Mouse (Mus musculus) forebrain, embryonic 10.5 days (tissue): ENCODE data around the gene Snrpg. TPM values are rescaled to one million over a fixed set of nuclear protein-coding genes. Genes with fewer than 3 reads are reported as not detected.
"Not testable (repeated sequence)": the region's sequence is repeated elsewhere in the genome, so short reads cannot be mapped to it uniquely, and the experiment has no call there.

Experiments used
- DNase-seq: peaks from one replicate; pipeline ENCODE4 v3.0.0-alpha.2; 2017; ENCODE audit warnings: low spot score; ENCODE audit errors: extremely low spot score
- H3K27ac ChIP-seq: fragments of 300-500 bp; sonication (generic); 2 replicates; pipeline ENCODE4 v1.5.1; 2016; ENCODE audit warnings: mild to moderate bottlenecking
- H3K27me3 ChIP-seq: fragments of 300-500 bp; sonication (generic); 2 replicates; pipeline ENCODE4 v1.6.1; 2016; ENCODE audit warnings: mild to moderate bottlenecking; ENCODE audit not compliant: poor library complexity, severe bottlenecking
- H3K36me3 ChIP-seq: fragments of 300-500 bp; sonication (generic); replicated peaks from 2 replicates; pipeline ENCODE4 v1.6.1; 2016; ENCODE audit warnings: mild to moderate bottlenecking, moderate library complexity
- H3K4me1 ChIP-seq: fragments of 300-500 bp; sonication (generic); 2 replicates; pipeline ENCODE4 v1.6.1; 2016
- H3K4me3 ChIP-seq: fragments of 300-500 bp; sonication (generic); 2 replicates; pipeline ENCODE4 v1.5.1; 2016; ENCODE audit warnings: mild to moderate bottlenecking, moderate library complexity
- H3K9me3 ChIP-seq: fragments of 300-500 bp; sonication (generic); 2 replicates; pipeline ENCODE4 v1.6.1; 2016; ENCODE audit warnings: mild to moderate bottlenecking, moderate library complexity
- WGBS: fragments of 180-500 bp; shearing (Covaris S2); methylation state at CpG from one replicate; pipeline ENCODE4 v1.1.7; 2016; 5-methylcytosine and 5-hydroxymethylcytosine counted together
- polyA plus RNA-seq: library from polyadenylated mRNA; unstranded; fragments of >200 nt; fragmentation: Nextera tagmentation; extraction: Ambion mirVana; gene quantifications from 2 replicates; pipeline ENCODE4 v1.2.1, GENCODE M21; 2016

Gene Snrpg
- polyA plus RNA-seq, result 939 and 953 TPM in 2 replicates

DNA sequence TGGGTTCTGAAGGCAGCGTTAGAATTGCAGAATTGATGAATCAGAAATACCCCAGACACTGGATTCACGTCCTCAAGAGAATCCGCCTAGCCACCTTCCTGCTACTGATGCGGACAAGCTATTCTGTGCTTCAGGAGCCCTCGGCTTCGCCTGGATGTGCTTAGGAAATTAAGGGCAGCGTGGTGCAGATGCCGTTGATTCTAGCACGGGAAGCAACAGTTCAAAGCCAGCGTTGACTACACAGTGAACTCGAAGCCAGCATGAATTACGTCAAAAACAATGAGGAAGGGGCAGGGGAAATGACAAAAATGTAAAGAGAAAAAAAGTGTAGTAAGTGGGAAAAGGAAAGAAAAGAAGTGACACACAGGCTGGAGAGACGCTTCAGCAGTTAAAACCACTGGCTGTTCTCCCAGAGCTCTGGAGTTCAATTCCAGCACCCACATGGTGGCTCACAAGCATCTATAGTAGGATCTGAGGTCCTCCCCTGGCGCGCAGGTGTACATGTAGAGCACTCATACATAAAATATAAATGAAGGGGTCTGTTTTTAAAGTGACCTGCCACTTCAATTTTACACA is at the start of gene Snrpg:
Gene Snrpg (plus strand): TSS at position 541 of the 576 bp plus-strand sequence.
- 22% methylated on average over 15 of the region's 15 CpGs for WGBS
- Histone ChIP-seq H3K4me3 (peak within 1 kb of the TSS; percentile 96), H3K9me3 (no peaks in the 10 kb centered on the region), H3K36me3 (peaks cover 59% of the 10 kb centered on the region), H3K4me1 (peaks cover 40% of the 10 kb centered on the region), H3K27me3 (no peaks in the 10 kb centered on the region), H3K27ac (peak within 1 kb of the TSS; percentile 95)
- DNase-seq, result peak; percentile 31

DNA sequence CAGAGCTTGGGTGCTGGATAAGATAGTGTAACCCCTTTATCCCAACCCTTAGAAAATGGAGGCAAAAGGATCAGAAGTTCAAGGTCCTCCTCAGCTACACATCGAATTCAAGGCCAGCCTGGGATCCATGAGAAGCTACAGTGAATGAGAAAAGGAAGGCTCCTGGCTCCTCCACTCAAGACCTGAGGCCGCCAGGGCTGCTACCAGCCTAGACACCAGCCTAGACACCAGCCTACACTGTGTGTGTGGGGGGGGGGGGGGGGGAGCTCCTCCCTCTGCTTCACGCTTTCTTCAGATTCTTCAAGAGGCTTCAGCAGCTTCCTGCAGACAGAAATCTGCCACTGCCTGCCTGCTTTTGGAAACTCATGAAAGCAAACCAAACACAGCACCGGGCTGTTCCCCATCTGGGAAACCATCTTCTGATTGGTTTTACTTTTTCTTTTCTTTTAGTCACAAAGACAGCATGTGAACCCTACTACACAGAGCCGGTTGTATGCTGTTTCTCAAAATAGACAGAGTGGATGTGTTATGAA is 49.0 kb upstream of the Snrpg start:
- 94% methylated on average over 5 of the region's 5 CpGs for WGBS
- Histone ChIP-seq H3K27ac (no peak overlapping the region), H3K4me1 (no peaks in the 10 kb centered on the region), H3K36me3 (no peaks in the 10 kb centered on the region), H3K4me3 (no peak overlapping the region), H3K27me3 (no peaks in the 10 kb centered on the region), H3K9me3 (no peaks in the 10 kb centered on the region)
- no peak for DNase-seq

- no peaks in the 10 kb centered on the region for H3K9me3 ChIP-seq
- H3K27me3 ChIP-seq, result no peaks in the 10 kb centered on the region
- no peak for DNase-seq
- 92% methylated on average over 9 of the region's 9 CpGs for WGBS
- no peak overlapping the region for H3K4me3 ChIP-seq
- H3K4me1 ChIP-seq, result no peaks in the 10 kb centered on the region
- H3K27ac ChIP-seq, result no peak overlapping the region
- H3K36me3 ChIP-seq, result no peaks in the 10 kb centered on the region
These were observed 48.1 kb upstream of the Snrpg start for GRCm38 (mm10) chr6:86322991-86323390.

GRCm38 (mm10) chr6:86324400-86324799 is 46.7 kb upstream of the Snrpg start:
- no peaks in the 10 kb centered on the region for H3K36me3 ChIP-seq
- no peaks in the 10 kb centered on the region for H3K9me3 ChIP-seq
- no peak for DNase-seq
- no peak overlapping the region for H3K4me3 ChIP-seq
- no peaks in the 10 kb centered on the region for H3K27me3 ChIP-seq
- WGBS, result 86% methylated on average over 3 of the region's 3 CpGs
- H3K4me1 ChIP-seq, result peaks cover 5% of the 10 kb centered on the region; the same call in 1 of the 2 replicates
- no peak overlapping the region for H3K27ac ChIP-seq

DNA sequence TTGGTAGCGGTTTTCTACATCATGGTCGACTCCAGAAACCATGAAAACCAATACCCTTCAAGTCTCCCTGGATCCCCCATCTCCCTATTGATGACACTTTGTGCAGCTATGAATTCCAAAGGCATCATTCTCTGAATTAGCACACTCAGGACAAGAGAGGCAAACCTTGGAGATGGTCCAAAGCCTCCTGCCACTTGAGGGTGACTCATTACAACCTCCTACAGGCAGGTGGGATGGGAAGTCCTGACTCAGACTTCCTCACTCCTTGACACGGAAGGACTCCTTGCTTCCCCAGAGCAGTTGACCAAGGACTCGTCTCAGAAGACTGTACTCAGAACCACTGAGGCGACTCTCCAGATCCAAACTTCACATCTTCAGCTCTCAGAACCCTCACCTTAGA is 45.5 kb upstream of the Snrpg start:
- Histone ChIP-seq H3K4me3 (no peak overlapping the region), H3K36me3 (no peaks in the 10 kb centered on the region), H3K27ac (no peak overlapping the region), H3K27me3 (no peaks in the 10 kb centered on the region), H3K4me1 (peaks cover 5% of the 10 kb centered on the region; the same call in 1 of the 2 replicates), H3K9me3 (no peaks in the 10 kb centered on the region)
- no peak for DNase-seq
- 92% methylated on average over 5 of the region's 5 CpGs for WGBS

GRCm38 (mm10) chr6:86326866-86327265 is 44.2 kb upstream of the Snrpg start:
- H3K27ac ChIP-seq, result no peak overlapping the region
- no peak for DNase-seq
- H3K4me3 ChIP-seq, result no peak overlapping the region
- 94% methylated on average over 18 of the region's 18 CpGs for WGBS
- H3K36me3 ChIP-seq, result no peaks in the 10 kb centered on the region
- no peaks in the 10 kb centered on the region for H3K27me3 ChIP-seq
- H3K9me3 ChIP-seq, result peaks cover 6% of the 10 kb centered on the region; the same call in 1 of the 2 replicates
- peaks cover 5% of the 10 kb centered on the region; the same call in 1 of the 2 replicates for H3K4me1 ChIP-seq

DNA sequence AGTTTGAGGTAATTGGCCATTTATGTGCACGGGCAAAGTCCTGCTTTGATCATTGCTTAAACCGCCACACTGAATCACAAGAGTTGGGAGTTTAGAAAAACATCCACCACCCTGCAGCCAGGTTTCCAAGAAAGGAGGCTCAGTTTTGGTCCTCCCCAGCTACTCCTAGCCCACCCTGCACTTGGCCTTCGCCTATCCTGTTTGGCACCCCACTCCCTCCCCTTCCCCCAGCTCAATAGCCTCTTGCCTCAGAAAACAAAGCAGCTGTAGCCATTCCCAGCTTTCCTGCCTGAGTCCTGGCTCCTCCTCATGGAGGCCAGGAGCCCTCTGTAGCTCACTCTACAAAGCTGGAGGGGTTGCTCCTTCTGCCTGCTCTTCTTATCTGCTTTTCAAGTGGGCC is 42.7 kb upstream of the Snrpg start:
- Histone ChIP-seq H3K9me3 (peaks cover 6% of the 10 kb centered on the region; the same call in 1 of the 2 replicates), H3K4me1 (peaks cover 5% of the 10 kb centered on the region; the same call in 1 of the 2 replicates), H3K36me3 (no peaks in the 10 kb centered on the region), H3K4me3 (no peak overlapping the region), H3K27ac (0 out of 2 replicates have a peak overlapping the region, but pooled peaks have one; percentile 51), H3K27me3 (no peaks in the 10 kb centered on the region)
- DNase-seq, result no peak
- 87% methylated on average over 3 of the region's 3 CpGs for WGBS

DNA sequence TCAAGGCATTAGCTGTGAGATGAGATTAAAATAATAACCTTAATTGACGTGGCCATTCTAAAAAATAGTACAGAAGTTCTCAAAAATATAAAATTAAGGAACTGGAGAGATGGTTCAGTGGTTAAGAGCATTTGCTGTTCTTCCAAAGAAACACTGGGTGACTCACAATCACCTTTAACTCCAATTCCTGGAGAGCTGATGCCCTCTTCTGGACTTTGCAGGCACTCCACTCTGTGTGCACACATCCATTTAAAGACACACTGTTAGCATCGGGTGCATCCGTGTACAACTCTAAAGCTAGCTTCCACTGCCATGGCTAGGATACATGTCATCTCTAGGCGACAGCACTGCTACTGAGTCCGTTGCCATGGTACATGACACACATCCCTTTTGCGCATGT is 41.2 kb upstream of the Snrpg start:
- Histone ChIP-seq H3K9me3 (peaks cover 6% of the 10 kb centered on the region; the same call in 1 of the 2 replicates), H3K4me1 (peaks cover 5% of the 10 kb centered on the region; the same call in 1 of the 2 replicates), H3K27me3 (no peaks in the 10 kb centered on the region), H3K27ac (no peak overlapping the region), H3K36me3 (no peaks in the 10 kb centered on the region), H3K4me3 (no peak overlapping the region)
- no peak for DNase-seq
- 91% methylated on average over 6 of the region's 6 CpGs for WGBS

DNA sequence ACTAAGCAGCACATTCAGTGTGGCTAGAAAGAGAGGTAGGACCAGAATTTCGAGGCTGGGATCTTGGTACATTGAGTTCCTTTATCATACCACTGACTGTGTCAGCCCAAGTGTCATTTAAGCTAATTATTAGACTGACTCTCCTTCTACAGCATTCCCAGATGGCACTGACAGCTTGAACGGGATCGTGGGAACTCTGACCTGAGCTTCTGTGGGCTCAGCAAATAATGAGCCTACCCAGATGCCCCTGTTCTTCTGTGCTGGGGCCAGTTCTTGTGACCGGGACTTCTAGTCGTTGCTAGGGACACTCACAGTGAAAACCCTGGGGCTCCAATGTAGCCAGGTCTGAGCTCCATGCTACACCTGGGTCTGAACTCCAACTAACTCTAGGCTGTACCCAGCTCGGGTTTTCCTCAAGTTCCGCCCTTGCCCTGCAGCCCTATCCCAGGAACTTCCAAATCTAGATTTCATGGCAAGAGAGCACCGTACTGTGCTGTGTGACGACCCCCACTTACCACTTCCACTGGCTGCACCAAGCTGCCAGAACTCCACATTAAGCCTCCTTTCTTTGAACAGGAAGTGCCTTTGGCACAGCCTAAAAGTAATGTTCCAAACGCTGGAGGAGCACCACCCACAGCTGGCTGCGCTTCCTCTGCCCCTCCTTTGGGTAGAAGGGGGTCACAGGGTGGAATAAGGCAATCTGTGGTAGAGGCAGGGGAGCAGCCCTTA is 35.8 kb upstream of the Snrpg start:
- H3K9me3 ChIP-seq, result peaks cover 11% of the 10 kb centered on the region
- H3K27ac ChIP-seq, result no peak overlapping the region
- 79% methylated on average over 11 of the region's 11 CpGs for WGBS
- no peaks in the 10 kb centered on the region for H3K36me3 ChIP-seq
- H3K4me1 ChIP-seq, result no peaks in the 10 kb centered on the region
- no peak overlapping the region for H3K4me3 ChIP-seq
- no peak for DNase-seq
- no peaks in the 10 kb centered on the region for H3K27me3 ChIP-seq

DNA sequence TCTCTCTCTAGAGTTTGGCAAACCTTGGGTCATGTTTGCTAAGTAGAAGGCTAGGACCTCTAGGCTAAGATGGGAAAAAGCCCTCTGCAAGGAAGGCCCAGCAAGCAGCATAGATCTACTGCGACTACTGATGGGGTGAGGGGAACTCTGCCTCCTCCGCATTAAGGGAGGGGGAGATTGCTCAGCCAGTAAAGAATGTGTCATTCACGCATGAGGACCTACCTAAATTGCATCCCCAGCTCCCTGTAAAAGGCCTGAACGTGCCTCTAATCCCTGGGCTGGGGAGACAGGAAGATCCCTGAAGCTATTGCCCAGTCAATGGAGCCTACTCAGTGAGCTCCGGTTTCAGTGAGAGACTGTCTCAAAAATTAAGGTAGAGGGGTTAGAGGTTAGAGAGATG is 35.2 kb upstream of the Snrpg start:
- Histone ChIP-seq H3K27ac (no peak overlapping the region), H3K4me1 (no peaks in the 10 kb centered on the region), H3K36me3 (no peaks in the 10 kb centered on the region), H3K4me3 (no peak overlapping the region), H3K9me3 (peaks cover 11% of the 10 kb centered on the region), H3K27me3 (no peaks in the 10 kb centered on the region)
- DNase-seq, result no peak
- WGBS, result 73% methylated on average over 5 of the region's 5 CpGs

GRCm38 (mm10) chr6:86336340-86336739 is 34.8 kb upstream of the Snrpg start:
- not testable (repeated sequence) for H3K27me3 ChIP-seq, H3K27ac ChIP-seq, H3K4me1 ChIP-seq, H3K4me3 ChIP-seq, DNase-seq, H3K9me3 ChIP-seq, H3K36me3 ChIP-seq
- 87% methylated on average over 4 of the region's 4 CpGs for WGBS

GRCm38 (mm10) chr6:86343656-86344055 is 27.4 kb upstream of the Snrpg start:
- H3K9me3 ChIP-seq, result no peaks in the 10 kb centered on the region
- peak; percentile 20 for DNase-seq
- H3K4me3 ChIP-seq, result peak overlapping the region; percentile 23
- H3K4me1 ChIP-seq, result peaks cover 14% of the 10 kb centered on the region
- H3K27ac ChIP-seq, result peak overlapping the region; percentile 45
- 14% methylated on average over 7 of the region's 7 CpGs for WGBS
- no peaks in the 10 kb centered on the region for H3K36me3 ChIP-seq
- H3K27me3 ChIP-seq, result no peaks in the 10 kb centered on the region

DNA sequence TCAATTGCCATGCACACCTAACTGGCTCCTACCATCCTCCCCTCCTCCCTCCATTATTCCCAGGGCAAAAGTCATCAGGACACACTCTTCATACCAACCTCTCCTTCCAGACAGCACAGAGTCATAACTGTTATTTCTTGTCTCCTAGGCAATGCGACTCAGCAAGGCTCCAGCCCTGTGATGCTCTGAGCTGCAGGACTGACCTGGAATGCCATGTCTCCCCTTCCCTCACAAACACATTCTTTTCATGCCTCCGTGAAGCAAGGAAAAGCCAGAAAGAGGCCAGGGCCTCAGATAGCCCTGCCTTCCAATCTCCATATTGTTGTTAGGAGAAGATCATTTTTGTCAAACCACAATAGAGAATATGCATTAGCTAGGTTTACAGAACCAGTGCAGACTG is 25.0 kb upstream of the Snrpg start:
- WGBS, result 76% methylated on average over 2 of the region's 2 CpGs
- DNase-seq, result no peak
- H3K36me3 ChIP-seq, result no peaks in the 10 kb centered on the region
- H3K9me3 ChIP-seq, result no peaks in the 10 kb centered on the region
- no peak overlapping the region for H3K4me3 ChIP-seq
- H3K4me1 ChIP-seq, result peaks cover 14% of the 10 kb centered on the region
- H3K27me3 ChIP-seq, result no peaks in the 10 kb centered on the region
- no peak overlapping the region for H3K27ac ChIP-seq
